Mouse (Mus musculus): ENCODE measurements around the gene Grid2. TPM values are rescaled to one million over a fixed set of nuclear protein-coding genes. Genes with fewer than 3 reads are reported as not detected.

Grid2 gene
- polyA plus RNA-seq, 1 experiment from 2014 or later, result 0.21 TPM

GRCm38 (mm10) chr6:64263517-64263916, 1007.8 kb downstream of the Grid2 start:
- ATAC-seq (ENCODE audit: insufficient number of reproducible peaks, low FRiP score, low TSS enrichment, low read depth) (no peak), DNase-seq (ENCODE audit: low spot score) (no peak)
- no peaks in the 10 kb centered on the region for H3K9me3 ChIP-seq (ENCODE audit: control insufficient read depth, low read length)
- H3K9ac ChIP-seq (ENCODE audit: low read length), result no peak overlapping the region
- H3K4me1 ChIP-seq (ENCODE audit: control insufficient read depth, insufficient read depth, low read length), result no peaks in the 10 kb centered on the region
- no peaks in the 10 kb centered on the region for H3K27me3 ChIP-seq (ENCODE audit: control insufficient read depth, insufficient read depth, low read length)
- H3K4me3 ChIP-seq (ENCODE audit: low read depth, low read length), result no peak overlapping the region
- H3K4me2 ChIP-seq (ENCODE audit: low read depth, severe bottlenecking), result no peak overlapping the region
- WGBS, result 86% methylated on average over 4 of the region's 4 CpGs
- H3K27ac ChIP-seq (replicated peaks; ENCODE audit: low read depth, low read length), result no peak overlapping the region
- H3K36me3 ChIP-seq (ENCODE audit: control insufficient read depth, insufficient read depth, low read length), result no peaks in the 10 kb centered on the region

- Histone ChIP-seq H3K4me2 (ENCODE audit: low read depth, severe bottlenecking) (no peak overlapping the region), H3K27me3 (ENCODE audit: control insufficient read depth, insufficient read depth, low read length) (no peaks in the 10 kb centered on the region), H3K4me1 (ENCODE audit: control insufficient read depth, insufficient read depth, low read length) (no peaks in the 10 kb centered on the region), H3K9ac (ENCODE audit: low read length) (no peak overlapping the region), H3K36me3 (ENCODE audit: control insufficient read depth, insufficient read depth, low read length) (no peaks in the 10 kb centered on the region), H3K27ac (replicated peaks; ENCODE audit: low read depth, low read length) (no peak overlapping the region), H3K9me3 (ENCODE audit: control insufficient read depth, low read length) (no peaks in the 10 kb centered on the region), H3K4me3 (ENCODE audit: low read depth, low read length) (no peak overlapping the region)
- no peak for DNase-seq (ENCODE audit: low spot score)
- WGBS, result 86% methylated on average over 2 of the region's 2 CpGs
- no peak for ATAC-seq (ENCODE audit: insufficient number of reproducible peaks, low FRiP score, low TSS enrichment, low read depth)
These were observed 1008.5 kb downstream of the Grid2 start for GRCm38 (mm10) chr6:64264224-64264623.

GRCm38 (mm10) chr6:64274319-64275114, 1018.8 kb downstream of the Grid2 start:
- DNase-seq (ENCODE audit: low spot score) (no peak), ATAC-seq (ENCODE audit: insufficient number of reproducible peaks, low FRiP score, low TSS enrichment, low read depth) (no peak)
- Histone ChIP-seq H3K36me3 (ENCODE audit: control insufficient read depth, insufficient read depth, low read length) (no peaks in the 10 kb centered on the region), H3K27ac (replicated peaks; ENCODE audit: low read depth, low read length) (no peak overlapping the region), H3K4me2 (ENCODE audit: low read depth, severe bottlenecking) (no peak overlapping the region), H3K4me3 (ENCODE audit: low read depth, low read length) (no peak overlapping the region), H3K4me1 (ENCODE audit: control insufficient read depth, insufficient read depth, low read length) (no peaks in the 10 kb centered on the region), H3K27me3 (ENCODE audit: control insufficient read depth, insufficient read depth, low read length) (no peaks in the 10 kb centered on the region), H3K9ac (ENCODE audit: low read length) (no peak overlapping the region), H3K9me3 (ENCODE audit: control insufficient read depth, low read length) (no peaks in the 10 kb centered on the region)
- 43% methylated on average over 2 of the region's 2 CpGs for whole genome bisulfite sequencing

GRCm38 (mm10) chr6:64279927-64280326, 1024.3 kb downstream of the Grid2 start:
- H3K4me2 ChIP-seq (ENCODE audit: low read depth, severe bottlenecking), result no peak overlapping the region
- H3K4me3 ChIP-seq (ENCODE audit: low read depth, low read length), result no peak overlapping the region
- no peak overlapping the region for H3K9ac ChIP-seq (ENCODE audit: low read length)
- ATAC-seq (ENCODE audit: insufficient number of reproducible peaks, low FRiP score, low TSS enrichment, low read depth) (no peak), DNase-seq (ENCODE audit: low spot score) (no peak)
- 77% methylated on average over 2 of the region's 2 CpGs for WGBS
- no peaks in the 10 kb centered on the region for H3K27me3 ChIP-seq (ENCODE audit: control insufficient read depth, insufficient read depth, low read length)
- H3K36me3 ChIP-seq (ENCODE audit: control insufficient read depth, insufficient read depth, low read length), result no peaks in the 10 kb centered on the region
- no peak overlapping the region for H3K27ac ChIP-seq (replicated peaks; ENCODE audit: low read depth, low read length)
- H3K4me1 ChIP-seq (ENCODE audit: control insufficient read depth, insufficient read depth, low read length), result no peaks in the 10 kb centered on the region
- H3K9me3 ChIP-seq (ENCODE audit: control insufficient read depth, low read length), result no peaks in the 10 kb centered on the region

- Histone ChIP-seq H3K36me3 (ENCODE audit: control insufficient read depth, insufficient read depth, low read length) (no peaks in the 10 kb centered on the region), H3K4me1 (ENCODE audit: control insufficient read depth, insufficient read depth, low read length) (no peaks in the 10 kb centered on the region), H3K27ac (replicated peaks; ENCODE audit: low read depth, low read length) (no peak overlapping the region), H3K27me3 (ENCODE audit: control insufficient read depth, insufficient read depth, low read length) (no peaks in the 10 kb centered on the region), H3K4me3 (ENCODE audit: low read depth, low read length) (no peak overlapping the region), H3K4me2 (ENCODE audit: low read depth, severe bottlenecking) (no peak overlapping the region), H3K9me3 (ENCODE audit: control insufficient read depth, low read length) (no peaks in the 10 kb centered on the region), H3K9ac (ENCODE audit: low read length) (no peak overlapping the region)
- ATAC-seq (ENCODE audit: insufficient number of reproducible peaks, low FRiP score, low TSS enrichment, low read depth) (no peak), DNase-seq (ENCODE audit: low spot score) (no peak)
- 81% methylated on average over 1 of the region's 1 CpGs for WGBS
These were observed 1038.1 kb downstream of the Grid2 start for GRCm38 (mm10) chr6:64293761-64294160.

GRCm38 (mm10) chr6:64297633-64298032, 1042.0 kb downstream of the Grid2 start:
- DNase-seq (ENCODE audit: low spot score) (no peak), ATAC-seq (ENCODE audit: insufficient number of reproducible peaks, low FRiP score, low TSS enrichment, low read depth) (no peak)
- Histone ChIP-seq H3K9ac (ENCODE audit: low read length) (no peak overlapping the region), H3K9me3 (ENCODE audit: control insufficient read depth, low read length) (no peaks in the 10 kb centered on the region), H3K27me3 (ENCODE audit: control insufficient read depth, insufficient read depth, low read length) (no peaks in the 10 kb centered on the region), H3K27ac (replicated peaks; ENCODE audit: low read depth, low read length) (no peak overlapping the region), H3K36me3 (ENCODE audit: control insufficient read depth, insufficient read depth, low read length) (no peaks in the 10 kb centered on the region), H3K4me2 (ENCODE audit: low read depth, severe bottlenecking) (no peak overlapping the region), H3K4me1 (ENCODE audit: control insufficient read depth, insufficient read depth, low read length) (no peaks in the 10 kb centered on the region), H3K4me3 (ENCODE audit: low read depth, low read length) (no peak overlapping the region)
- 73% methylated on average over 1 of the region's 1 CpGs for WGBS

- 68% methylated on average over 2 of the region's 2 CpGs for WGBS
- Histone ChIP-seq H3K4me3 (ENCODE audit: low read depth, low read length) (no peak overlapping the region), H3K36me3 (ENCODE audit: control insufficient read depth, insufficient read depth, low read length) (no peaks in the 10 kb centered on the region), H3K27ac (replicated peaks; ENCODE audit: low read depth, low read length) (no peak overlapping the region), H3K9me3 (ENCODE audit: control insufficient read depth, low read length) (no peaks in the 10 kb centered on the region), H3K4me1 (ENCODE audit: control insufficient read depth, insufficient read depth, low read length) (no peaks in the 10 kb centered on the region), H3K9ac (ENCODE audit: low read length) (no peak overlapping the region), H3K27me3 (ENCODE audit: control insufficient read depth, insufficient read depth, low read length) (no peaks in the 10 kb centered on the region), H3K4me2 (ENCODE audit: low read depth, severe bottlenecking) (no peak overlapping the region)
- DNase-seq (ENCODE audit: low spot score), result no peak
- ATAC-seq (ENCODE audit: insufficient number of reproducible peaks, low FRiP score, low TSS enrichment, low read depth), result no peak
These were observed 1049.2 kb downstream of the Grid2 start for GRCm38 (mm10) chr6:64304709-64305476.

GRCm38 (mm10) chr6:64308631-64309030, 1053.0 kb downstream of the Grid2 start:
- H3K27me3 ChIP-seq (ENCODE audit: control insufficient read depth, insufficient read depth, low read length), result no peaks in the 10 kb centered on the region
- H3K36me3 ChIP-seq (ENCODE audit: control insufficient read depth, insufficient read depth, low read length), result no peaks in the 10 kb centered on the region
- H3K9ac ChIP-seq (ENCODE audit: low read length), result no peak overlapping the region
- no peak overlapping the region for H3K27ac ChIP-seq (replicated peaks; ENCODE audit: low read depth, low read length)
- 83% methylated on average over 1 of the region's 1 CpGs for WGBS
- H3K9me3 ChIP-seq (ENCODE audit: control insufficient read depth, low read length), result no peaks in the 10 kb centered on the region
- H3K4me3 ChIP-seq (ENCODE audit: low read depth, low read length), result no peak overlapping the region
- no peak for DNase-seq (ENCODE audit: low spot score)
- H3K4me2 ChIP-seq (ENCODE audit: low read depth, severe bottlenecking), result no peak overlapping the region
- no peak for ATAC-seq (ENCODE audit: insufficient number of reproducible peaks, low FRiP score, low TSS enrichment, low read depth)
- no peaks in the 10 kb centered on the region for H3K4me1 ChIP-seq (ENCODE audit: control insufficient read depth, insufficient read depth, low read length)

All from limb, embryonic 11.5 days (tissue).